Mouse (Mus musculus) testis, adult 2 months (tissue): Measurements from ENCODE around the gene Ass1. TPM values are rescaled to one million over a fixed set of nuclear protein-coding genes. Genes with fewer than 3 reads are reported as not detected.

Experiments used
- H3K27ac ChIP-seq: fragments of 200-500 bp; 2 replicates; pipeline ENCODE4 v1.5.1; 2012; ENCODE audit warnings: low read depth, low read length; ENCODE audit not compliant: control insufficient read depth, insufficient read depth
- H3K27me3 ChIP-seq: fragments of 200-500 bp; 2 replicates; pipeline ENCODE4 v1.6.1; 2012; ENCODE audit warnings: mild to moderate bottlenecking, low read length, moderate library complexity; ENCODE audit not compliant: control insufficient read depth, insufficient read depth
- H3K36me3 ChIP-seq: fragments of 200-500 bp; 2 replicates; pipeline ENCODE4 v1.6.1; 2012; ENCODE audit warnings: mild to moderate bottlenecking, low read length; ENCODE audit not compliant: control insufficient read depth, insufficient read depth
- H3K4me1 ChIP-seq: fragments of 200-500 bp; 2 replicates; pipeline ENCODE4 v1.6.1; 2012; ENCODE audit warnings: low read length; ENCODE audit not compliant: control insufficient read depth, insufficient read depth
- H3K4me3 ChIP-seq: fragments of 200-500 bp; 2 replicates; pipeline ENCODE4 v1.5.1; 2012; ENCODE audit warnings: low read depth, mild to moderate bottlenecking, low read length, moderate library complexity, mixed read lengths; ENCODE audit not compliant: control insufficient read depth
- CTCF ChIP-seq: fragments of 200-500 bp; IDR thresholded peaks from 2 replicates; pipeline ENCODE4 v1.5.1; 2012; ENCODE audit warnings: low read depth, mild to moderate bottlenecking, inconsistent platforms, low read length, moderate library complexity; ENCODE audit not compliant: control insufficient read depth, insufficient read depth, insufficient replicate concordance
- POLR2A ChIP-seq: fragments of 200-500 bp; IDR thresholded peaks from 2 replicates; pipeline ENCODE4 v1.6.1; 2012; ENCODE audit warnings: low read depth, mild to moderate bottlenecking, inconsistent platforms, low read length, moderate library complexity; ENCODE audit not compliant: control insufficient read depth
- polyA plus RNA-seq: library from polyadenylated mRNA; depleted of rRNA; stranded (reverse); fragments of >200 nt; gene quantifications from 2 replicates; pipeline ENCODE4 v1.2.3, GENCODE M21; 2012

The Ass1 gene
- polyA plus RNA-seq, 1 experiment: 34.6 TPM

DNA sequence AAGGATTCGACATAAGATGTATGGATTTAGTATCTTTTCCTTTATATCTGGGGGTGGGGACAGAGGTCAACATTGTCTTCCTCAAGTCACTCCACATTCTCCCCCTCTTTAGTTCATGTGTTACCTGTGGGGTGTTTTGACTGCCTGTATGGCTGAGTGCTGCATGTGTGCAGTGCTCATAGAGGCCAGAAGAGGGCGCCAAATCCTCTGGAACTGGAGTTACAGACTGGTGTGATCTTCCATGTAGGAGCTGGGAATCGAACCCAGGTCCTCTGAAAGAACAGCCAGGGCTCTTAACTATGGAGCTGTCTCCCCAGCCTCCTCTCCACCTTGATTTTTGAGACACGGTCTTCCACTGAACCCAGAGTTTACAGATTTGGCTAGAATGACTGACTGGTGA is 3.9 kb downstream of the Ass1 start:
- H3K4me3 ChIP-seq: no peak overlapping the region
- no peak overlapping the region for H3K27ac ChIP-seq
- H3K36me3 ChIP-seq: no peaks in the 10 kb centered on the region
- H3K4me1 ChIP-seq: peaks cover 18% of the 10 kb centered on the region
- H3K27me3 ChIP-seq: no peaks in the 10 kb centered on the region
- no peak for TF ChIP-seq POLR2A
- TF ChIP-seq CTCF: peak; percentile 86; the same call in 1 of the 2 replicates

DNA sequence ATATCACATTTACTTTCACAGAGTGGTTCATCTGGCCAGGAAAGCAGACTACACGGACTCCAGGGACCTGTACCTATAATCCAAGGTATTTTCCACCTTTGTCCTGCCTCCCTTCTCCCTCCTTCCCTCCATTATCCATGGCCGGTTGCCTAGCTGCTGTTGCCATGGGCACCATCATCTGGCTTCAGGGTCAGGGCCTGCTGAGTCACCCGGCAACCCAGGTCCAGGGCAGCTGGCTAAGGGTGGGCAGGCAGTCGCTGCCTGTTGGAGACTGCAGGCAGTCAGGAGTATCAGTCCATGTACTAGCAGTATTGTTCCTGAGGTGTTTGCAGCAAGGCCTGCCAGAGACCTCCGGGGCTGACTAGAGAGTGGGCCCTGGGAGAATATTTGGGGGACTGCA is 4.7 kb downstream of the Ass1 start:
- Histone ChIP-seq H3K36me3 (no peaks in the 10 kb centered on the region), H3K4me1 (peaks cover 15% of the 10 kb centered on the region), H3K4me3 (no peak overlapping the region), H3K27me3 (no peaks in the 10 kb centered on the region), H3K27ac (no peak overlapping the region)
- no peak for TF ChIP-seq POLR2A

DNA sequence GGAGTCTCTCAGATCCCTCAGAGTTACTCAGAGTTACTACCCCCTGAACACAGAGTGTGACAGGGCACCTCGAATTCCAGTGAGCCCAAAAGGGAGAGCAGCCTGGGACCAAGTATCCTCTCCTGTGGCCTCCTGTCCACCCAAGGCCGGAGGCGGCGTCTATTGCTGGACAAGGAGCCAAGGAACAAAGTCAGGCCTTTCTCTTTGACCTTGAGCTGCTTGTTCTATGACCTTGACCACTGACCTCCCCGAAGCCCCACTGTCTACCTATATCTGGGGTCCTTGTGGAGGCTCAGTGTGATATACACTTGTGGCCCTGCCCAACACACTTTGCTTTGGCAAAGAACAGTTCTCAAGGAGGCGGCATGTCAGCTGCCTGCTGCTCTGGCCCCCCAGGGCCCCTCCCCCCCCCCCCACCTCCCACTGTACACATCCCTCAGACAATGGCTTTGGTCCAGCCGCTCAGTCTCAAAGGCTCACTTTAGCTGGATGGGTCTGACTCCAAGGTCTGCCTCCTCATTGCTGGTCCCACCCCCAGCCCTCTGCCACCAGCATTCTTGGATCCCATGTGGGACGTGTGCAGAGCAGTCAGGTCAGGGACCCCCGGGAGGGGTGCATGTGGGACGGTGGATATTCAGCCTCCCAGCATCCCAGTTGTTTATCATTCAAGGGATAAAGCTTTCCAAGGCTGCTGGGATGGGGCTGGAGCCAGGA is 6.3 kb downstream of the Ass1 start:
- Histone ChIP-seq H3K27me3 (no peaks in the 10 kb centered on the region), H3K4me3 (no peak overlapping the region), H3K27ac (no peak overlapping the region), H3K4me1 (peaks cover 2% of the 10 kb centered on the region; the same call in 1 of the 2 replicates), H3K36me3 (no peaks in the 10 kb centered on the region)
- TF ChIP-seq POLR2A: no peak

DNA sequence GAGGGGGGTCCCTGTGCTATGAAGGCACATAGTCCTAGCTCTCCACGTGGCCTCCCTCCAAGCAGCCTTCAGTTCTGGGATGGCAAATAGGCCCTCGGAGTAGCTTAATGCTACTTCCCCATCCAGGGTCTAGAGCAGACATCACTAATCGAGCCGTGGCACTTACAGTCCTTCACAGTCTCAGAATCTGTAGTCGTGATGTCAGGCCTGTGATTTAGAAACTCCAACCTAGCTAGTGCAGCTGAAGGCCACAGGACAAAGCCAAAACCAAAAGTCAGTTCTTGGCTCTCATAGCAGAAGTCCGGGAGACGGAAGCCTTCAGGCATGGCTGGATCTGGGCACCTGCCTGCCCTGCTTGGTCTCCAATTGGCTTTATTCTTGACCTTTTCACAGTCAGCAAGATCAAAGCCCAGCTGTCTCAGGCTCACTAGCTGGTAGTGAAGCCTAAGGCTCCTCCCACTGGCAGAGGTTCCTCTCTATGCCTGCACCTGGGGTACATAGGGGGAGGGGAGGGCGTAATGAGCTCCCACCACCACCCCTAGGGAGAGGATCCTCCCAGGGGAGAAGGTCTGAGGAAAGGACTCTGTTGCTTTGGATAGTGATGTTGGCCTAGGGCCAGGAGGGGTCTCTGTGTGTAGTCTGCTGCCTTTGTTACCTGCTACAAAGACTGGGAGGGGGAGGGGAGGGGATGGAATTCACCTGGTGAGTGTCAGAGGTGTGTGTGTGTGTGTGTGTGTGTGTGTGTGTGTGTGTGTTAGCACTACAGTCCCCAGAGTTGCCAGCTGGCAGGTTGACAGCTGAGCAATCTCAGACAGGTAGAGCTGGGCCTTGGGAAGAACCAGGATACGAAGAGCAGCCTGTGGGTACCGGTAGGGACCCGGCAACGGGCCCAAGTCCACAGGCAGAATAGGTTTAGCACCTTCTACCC is 7.5 kb downstream of the Ass1 start:
- Histone ChIP-seq H3K36me3 (no peaks in the 10 kb centered on the region), H3K4me1 (peaks cover 2% of the 10 kb centered on the region; the same call in 1 of the 2 replicates), H3K27ac (no peak overlapping the region), H3K4me3 (no peak overlapping the region), H3K27me3 (no peaks in the 10 kb centered on the region)
- TF ChIP-seq CTCF (no peak), POLR2A (no peak)

DNA sequence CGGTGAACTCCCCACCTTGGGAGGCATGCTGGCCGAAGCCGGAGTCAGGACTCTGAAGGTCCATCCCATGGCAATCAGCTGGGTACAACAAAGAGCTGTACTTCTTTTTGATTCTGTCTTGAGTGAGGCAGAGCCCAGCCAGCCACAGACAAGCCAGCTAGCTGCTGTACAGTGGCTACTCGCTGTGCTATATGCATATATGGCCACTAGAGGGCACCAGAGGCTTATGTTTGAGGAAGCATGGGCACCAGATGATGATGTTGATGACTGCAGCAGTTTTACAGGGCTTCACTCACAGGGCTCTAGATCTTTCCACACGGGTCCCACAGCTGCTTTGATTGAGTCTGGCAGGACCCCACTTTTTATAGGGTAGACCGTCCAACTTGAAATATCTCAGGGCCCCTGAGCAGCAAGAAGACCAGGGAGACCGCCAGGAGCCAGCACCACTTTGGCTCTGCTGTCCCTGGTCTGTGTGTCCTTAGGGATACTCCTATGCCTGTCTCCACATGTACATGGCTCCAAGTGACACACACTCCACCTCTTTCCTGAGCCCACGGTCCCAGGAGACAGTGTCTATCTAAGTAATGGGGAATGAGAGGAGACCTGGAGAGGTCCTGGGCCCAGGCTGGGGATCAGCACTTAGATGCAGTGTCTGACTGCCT is 13.0 kb downstream of the Ass1 start:
- Histone ChIP-seq H3K4me3 (no peak overlapping the region), H3K36me3 (no peaks in the 10 kb centered on the region), H3K27ac (no peak overlapping the region), H3K4me1 (no peaks in the 10 kb centered on the region), H3K27me3 (no peaks in the 10 kb centered on the region)
- no peak for TF ChIP-seq POLR2A
- peak; percentile 90; the same call in 1 of the 2 replicates for TF ChIP-seq CTCF

DNA sequence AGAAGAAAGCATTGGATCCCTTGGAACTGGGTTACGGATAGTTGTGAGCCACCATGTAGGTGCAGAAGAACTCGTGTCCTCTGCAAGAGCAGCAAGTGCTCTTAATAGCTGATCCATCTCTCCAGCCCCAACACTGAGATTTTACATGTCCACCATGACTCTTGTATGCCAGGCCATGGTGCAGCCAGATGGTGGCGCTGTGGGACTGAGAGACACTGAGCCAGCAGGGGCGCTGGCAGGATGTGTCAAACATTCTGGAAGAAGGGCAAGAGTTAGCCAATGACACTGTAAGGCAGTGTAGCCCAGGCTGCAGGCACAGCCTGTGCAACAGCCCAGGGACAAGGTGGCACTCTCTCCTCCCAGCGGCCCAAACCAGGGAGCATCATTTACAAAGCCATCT is 14.2 kb downstream of the Ass1 start:
- Histone ChIP-seq H3K4me3 (no peak overlapping the region), H3K27ac (no peak overlapping the region), H3K4me1 (no peaks in the 10 kb centered on the region), H3K36me3 (no peaks in the 10 kb centered on the region), H3K27me3 (no peaks in the 10 kb centered on the region)
- TF ChIP-seq POLR2A (no peak), CTCF (peak; percentile 91; the same call in 1 of the 2 replicates)

DNA sequence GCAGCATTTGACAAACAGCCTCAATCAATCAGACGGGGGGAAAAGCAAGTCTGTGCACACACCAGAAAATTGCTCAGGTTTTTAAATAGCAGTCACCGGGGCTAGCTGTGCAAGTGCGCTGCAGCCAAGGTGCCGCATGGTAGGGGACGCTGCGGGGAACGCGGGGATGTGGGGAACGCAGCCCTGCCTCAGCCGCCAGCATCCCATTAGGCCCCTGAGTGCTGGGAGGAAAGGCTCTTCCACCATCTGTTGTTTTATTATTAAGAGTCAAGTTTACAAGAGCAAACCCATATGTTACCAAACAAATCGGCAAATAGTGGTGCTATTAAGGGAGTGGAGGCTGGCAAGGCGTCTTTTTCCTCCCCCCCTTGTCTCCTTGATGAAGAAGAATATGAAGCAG is 19.2 kb downstream of the Ass1 start:
- TF ChIP-seq POLR2A: no peak
- no peak for TF ChIP-seq CTCF
- no peaks in the 10 kb centered on the region for H3K27me3 ChIP-seq
- no peaks in the 10 kb centered on the region for H3K4me1 ChIP-seq
- no peaks in the 10 kb centered on the region for H3K36me3 ChIP-seq
- H3K27ac ChIP-seq: no peak overlapping the region
- no peak overlapping the region for H3K4me3 ChIP-seq
